16 mouse cellular contexts compared by ENCODE assay signal in the genomic region with DNA sequence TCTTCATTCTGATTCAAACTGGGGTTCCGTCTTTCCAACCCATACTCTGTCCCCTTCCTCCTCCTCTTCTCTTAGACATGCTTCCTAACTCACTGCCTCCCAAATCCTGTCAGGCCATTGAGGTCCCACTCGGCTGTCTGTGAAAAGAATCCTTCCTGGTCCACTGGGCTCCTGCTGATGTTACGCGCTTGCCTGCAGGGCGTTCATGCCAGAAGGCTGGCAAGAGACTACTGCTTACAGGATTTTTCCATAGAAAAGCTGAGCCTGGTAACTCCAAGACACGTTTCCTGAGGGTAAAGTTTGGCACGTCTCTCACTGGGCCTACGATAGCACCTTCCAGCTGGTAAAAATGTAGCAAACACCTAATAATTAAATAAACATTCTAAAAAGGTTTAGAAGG.
"Had no signal": no experiment of that assay in that cellular context is flagged by ENCODE, and none has a peak within 500 bp of the region (broad histone marks: within the 10 kb centered on the region; RNA-seq: fewer than 3 reads in every experiment).

No protein-coding gene starts in this region.

- H3K9me3 ChIP-seq: kidney, embryonic 15.5 days; liver, embryonic 13.5 days; lung, embryonic 15.5 days; megakaryocyte, embryonic 14.5 days; midbrain, embryonic 13.5 days; stomach, embryonic 15.5 days had no signal

- H3K4me3 ChIP-seq: kidney, embryonic 15.5 days; liver, embryonic 13.5 days; lung, embryonic 15.5 days; megakaryocyte, embryonic 14.5 days; midbrain, embryonic 13.5 days; stomach, embryonic 15.5 days had no signal

- H3K4me2 ChIP-seq: kidney, embryonic 15.5 days; liver, embryonic 13.5 days; lung, embryonic 15.5 days; midbrain, embryonic 13.5 days; stomach, embryonic 15.5 days had no signal

- H3K27ac ChIP-seq: kidney, embryonic 15.5 days; liver, embryonic 13.5 days; lung, embryonic 15.5 days; macrophage; midbrain, embryonic 13.5 days; stomach, embryonic 15.5 days had no signal

- ATAC-seq: liver, postnatal 0 days; midbrain, embryonic 13.5 days had no signal

- H3K27me3 ChIP-seq: kidney, embryonic 15.5 days; stomach, embryonic 15.5 days had no signal

- DNase-seq: kidney, adult 18-20 months; kidney, postnatal 14 days; layer of hippocampus, adult 9-11 months; liver; liver, embryonic 13.5 days; liver, postnatal 0 days; lung, postnatal 14 days; right cerebral cortex, postnatal 14 days; thymus, adult 2 months; thymus, postnatal 25 days had no signal

- H3K9ac ChIP-seq: kidney, embryonic 15.5 days; liver, embryonic 13.5 days; liver, postnatal 0 days; lung, embryonic 15.5 days; midbrain, embryonic 13.5 days; stomach, embryonic 15.5 days had no signal

- H3K36me3 ChIP-seq: kidney, embryonic 15.5 days; liver, embryonic 13.5 days; lung, embryonic 15.5 days; midbrain, embryonic 13.5 days; stomach, embryonic 15.5 days had no signal
